Mouse (Mus musculus) lung, adult 2 months (tissue): ENCODE results near the gene Gpx1. TPM values are rescaled to one million over a fixed set of nuclear protein-coding genes. Genes with fewer than 3 reads are reported as not detected.

Experiments
- DNase-seq: peaks from one replicate; pipeline ENCODE4 v3.0.0; 2022
- H3K4me1 ChIP-seq: fragments of 200-500 bp; 2 replicates; pipeline ENCODE4 v1.6.1; 2011; ENCODE audit warnings: low read length; ENCODE audit not compliant: control insufficient read depth, insufficient read depth
- H3K4me3 ChIP-seq: fragments of 200-500 bp; replicated peaks from 2 replicates; pipeline ENCODE3; 2011; ENCODE audit warnings: low read depth, mild to moderate bottlenecking, control low read depth, low read length; ENCODE audit errors: extremely low read depth
- CTCF ChIP-seq: fragments of 200-500 bp; IDR thresholded peaks from 2 replicates; pipeline ENCODE4 v1.5.1; 2011; ENCODE audit warnings: mild to moderate bottlenecking, low read length, control low read depth; ENCODE audit not compliant: insufficient read depth
- POLR2A ChIP-seq: fragments of 200-500 bp; IDR thresholded peaks from 2 replicates; pipeline ENCODE4 v1.6.1; 2011; ENCODE audit warnings: low read depth, mild to moderate bottlenecking, control low read depth, low read length, borderline replicate concordance; ENCODE audit errors: extremely low read depth
- WGBS: fragments of 180-500 bp; shearing (Covaris S2); methylation state at CpG from one replicate; pipeline ENCODE4 v1.1.7; 2018; 5-methylcytosine and 5-hydroxymethylcytosine counted together
- polyA plus RNA-seq: library from polyadenylated mRNA; depleted of rRNA; stranded (reverse); fragments of >200 nt; gene quantifications from 2 replicates; pipeline ENCODE4 v1.2.3, GENCODE M21; 2012; rRNA removed

Gene Gpx1
- 1,012 and 1,202 TPM in 2 replicates for polyA plus RNA-seq

DNA sequence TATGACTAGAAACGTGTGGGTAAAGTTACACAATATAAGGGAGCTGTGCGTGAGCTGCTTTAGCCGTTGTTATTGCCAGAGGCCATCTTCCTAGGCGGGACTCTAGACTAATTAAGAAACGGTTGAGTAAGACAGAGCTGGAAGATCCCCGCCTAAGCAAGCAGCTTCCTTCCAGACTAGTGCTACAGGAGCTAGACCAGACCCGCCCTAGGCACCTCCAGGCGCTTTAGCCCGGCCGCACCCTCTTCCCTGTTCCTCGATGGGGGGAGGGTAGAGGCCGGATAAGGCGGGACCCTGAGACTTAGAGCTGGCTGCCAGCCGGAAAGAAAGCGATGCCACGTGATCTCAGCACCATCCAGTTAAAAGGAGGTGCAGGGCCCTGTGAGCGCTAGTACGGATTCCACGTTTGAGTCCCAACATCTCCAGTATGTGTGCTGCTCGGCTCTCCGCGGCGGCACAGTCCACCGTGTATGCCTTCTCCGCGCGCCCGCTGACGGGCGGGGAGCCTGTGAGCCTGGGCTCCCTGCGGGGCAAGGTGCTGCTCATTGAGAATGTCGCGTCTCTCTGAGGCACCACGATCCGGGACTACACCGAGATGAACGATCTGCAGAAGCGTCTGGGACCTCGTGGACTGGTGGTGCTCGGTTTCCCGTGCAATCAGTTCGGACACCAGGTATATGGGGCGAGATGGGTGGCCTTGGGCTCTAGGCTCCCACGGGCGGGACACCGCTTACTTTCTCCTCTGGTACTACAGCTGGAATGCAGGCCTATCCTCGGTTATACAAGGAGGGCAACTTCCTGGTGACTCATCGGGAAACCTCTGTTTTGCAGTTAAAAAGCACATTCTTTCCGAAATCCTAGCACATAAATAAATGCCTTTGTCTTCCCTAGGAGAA is at the start of gene Gpx1:
Gene Gpx1 (plus strand): TSS at position 18 of the 896 bp plus-strand sequence.
- H3K4me1 ChIP-seq, result peaks cover 14% of the 10 kb centered on the region

DNA sequence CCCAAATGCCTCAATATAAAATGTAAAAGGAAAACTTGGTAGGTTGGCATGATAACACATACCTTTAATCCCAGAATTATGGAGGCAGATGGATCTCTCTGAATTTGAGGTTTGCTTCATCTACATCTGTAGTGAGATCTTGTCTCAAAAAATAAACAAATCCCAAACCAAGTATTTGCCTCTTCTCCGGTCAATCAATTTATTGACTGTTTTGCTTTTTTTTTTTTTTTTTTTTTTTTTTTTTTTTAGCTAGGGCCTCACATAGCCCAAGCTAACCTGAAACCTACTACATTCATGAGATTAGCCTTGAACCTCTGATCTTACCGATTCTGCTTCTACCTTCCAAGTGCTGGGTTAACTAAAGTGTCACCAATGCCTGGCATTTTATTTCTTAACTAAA is 49.4 kb upstream of the Gpx1 start:
- no peak for DNase-seq
- WGBS, result 59% methylated on average over 2 of the region's 2 CpGs
- TF ChIP-seq POLR2A, result no peak
- TF ChIP-seq CTCF, result no peak
- H3K4me1 ChIP-seq, result peaks cover 6% of the 10 kb centered on the region
- no peak overlapping the region for H3K4me3 ChIP-seq

More for the DNA sequence above, at the start of gene Gpx1:
- peak; percentile 90 for DNase-seq
- peak within 1 kb of the TSS; percentile 78 for H3K4me3 ChIP-seq
- TF ChIP-seq CTCF (no peak), POLR2A (peak; percentile 100)
- under 1% methylated on average over 49 of the region's 49 CpGs for WGBS

- peak; percentile 87 for DNase-seq
- Histone ChIP-seq H3K4me3 (peak within 1 kb of the TSS; percentile 96), H3K4me1 (peaks cover 6% of the 10 kb centered on the region)
- under 1% methylated on average over 32 of the region's 32 CpGs for WGBS
- TF ChIP-seq CTCF (no peak), POLR2A (peak; percentile 52; the same call in 1 of the 2 replicates)
These were observed 48.5 kb upstream of the Gpx1 start, which contains the start of gene Nicn1 for GRCm38 (mm10) chr9:108290016-108290750. Nicn1 (plus strand) TSS chr9:108290429.

DNA sequence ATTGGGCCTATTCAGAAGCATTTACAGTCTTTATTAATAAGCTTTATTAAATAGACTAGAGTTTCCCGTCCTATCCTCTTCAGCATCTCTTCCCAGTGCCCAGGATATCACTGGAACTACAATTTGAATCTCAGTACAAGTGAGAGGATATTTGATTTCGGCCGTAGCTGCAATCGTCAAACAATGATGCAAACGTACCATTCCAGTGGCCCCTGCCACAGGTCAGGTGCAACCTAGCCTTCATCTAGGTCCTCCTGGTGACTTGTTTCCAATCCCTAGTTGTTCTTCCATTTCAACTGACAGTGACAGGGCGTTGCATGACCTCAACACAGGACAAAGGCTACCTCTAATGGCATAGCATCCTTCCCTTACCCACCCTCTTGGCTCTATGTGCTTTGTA is 47.9 kb upstream of the Gpx1 start:
- TF ChIP-seq CTCF (no peak), POLR2A (no peak)
- 32% methylated on average over 6 of the region's 6 CpGs for WGBS
- peak overlapping the region; percentile 96 for H3K4me3 ChIP-seq
- DNase-seq, result no peak
- H3K4me1 ChIP-seq, result peaks cover 6% of the 10 kb centered on the region

DNA sequence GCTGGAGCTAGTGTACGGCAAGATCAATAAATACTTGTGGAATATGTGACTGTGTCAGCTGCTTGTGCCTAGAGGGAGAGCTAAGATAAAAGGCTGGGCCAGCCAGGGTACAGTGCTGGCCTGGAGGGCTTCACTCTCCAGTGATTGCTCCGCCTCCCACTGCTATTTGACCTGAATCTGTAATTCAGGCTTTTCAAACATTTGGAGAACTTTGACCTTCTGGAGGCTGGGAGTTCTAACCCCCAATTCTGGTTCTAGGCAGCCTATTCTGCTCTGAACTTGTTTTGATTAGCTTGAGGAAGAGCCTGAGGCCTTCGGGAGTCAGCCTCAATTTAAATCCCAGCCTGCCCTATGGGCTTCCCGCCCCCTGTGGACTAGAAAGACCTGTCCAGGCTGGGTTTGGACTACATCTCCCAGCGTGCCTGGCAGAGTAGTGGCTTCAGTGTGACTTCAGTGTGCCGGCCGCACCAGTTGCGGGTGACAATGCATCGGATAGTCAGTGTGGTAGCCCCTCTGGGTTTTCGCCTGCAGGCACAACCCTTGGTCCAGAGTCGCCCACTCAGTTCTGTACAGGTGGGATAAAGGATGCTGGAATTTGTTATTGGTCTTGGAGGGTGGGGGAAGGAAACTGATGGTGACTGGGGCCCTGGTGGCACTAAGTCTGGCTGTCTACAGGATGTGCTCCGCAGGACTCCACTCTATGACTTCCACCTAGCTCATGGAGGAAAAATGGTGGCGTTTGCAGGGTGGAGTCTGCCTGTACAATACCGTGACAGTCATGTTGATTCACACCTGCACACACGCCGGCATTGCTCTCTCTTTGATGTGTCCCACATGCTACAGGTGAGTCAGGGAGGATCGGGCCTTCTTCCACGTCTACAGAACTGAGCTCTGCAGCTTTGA is 42.0 kb upstream of the Gpx1 start, which contains the start of gene Amt:
Gene Amt (plus strand): TSS at position 401 of the 903 bp plus-strand sequence.
- WGBS, result 42% methylated on average over 18 of the region's 18 CpGs
- Histone ChIP-seq H3K4me1 (no peaks in the 10 kb centered on the region), H3K4me3 (no peak within 1 kb of the TSS)
- no peak for DNase-seq
- TF ChIP-seq CTCF, result no peak
- no peak for TF ChIP-seq POLR2A

DNA sequence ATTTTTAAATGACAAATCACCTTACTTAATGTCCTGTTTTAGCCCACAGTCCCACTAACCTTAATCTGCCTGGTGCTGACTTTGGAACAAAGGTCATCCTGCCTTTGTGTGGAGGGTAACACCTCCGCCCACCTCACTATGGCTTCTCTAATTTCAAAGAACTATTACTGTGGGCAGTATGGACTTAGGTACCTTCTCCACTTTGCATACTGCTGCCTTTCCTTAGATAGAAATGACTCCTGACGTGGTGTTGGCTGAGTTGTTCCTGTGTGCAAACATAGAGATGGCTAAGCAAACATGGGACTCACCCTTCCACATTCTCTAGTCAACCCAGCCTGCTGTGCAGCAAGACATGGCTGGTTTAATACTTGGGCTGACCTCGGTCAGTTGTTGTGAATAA is 36.9 kb upstream of the Gpx1 start:
- TF ChIP-seq CTCF (no peak), POLR2A (no peak)
- Histone ChIP-seq H3K4me3 (no peak overlapping the region), H3K4me1 (peaks cover 3% of the 10 kb centered on the region)
- 63% methylated on average over 3 of the region's 3 CpGs for WGBS
- no peak for DNase-seq

- 62% methylated on average over 4 of the region's 4 CpGs for WGBS
- TF ChIP-seq POLR2A, result no peak
- TF ChIP-seq CTCF, result no peak
- Histone ChIP-seq H3K4me3 (no peak overlapping the region), H3K4me1 (peaks cover 10% of the 10 kb centered on the region)
- DNase-seq, result no peak
These were observed 34.0 kb upstream of the Gpx1 start for GRCm38 (mm10) chr9:108304716-108305115.

DNA sequence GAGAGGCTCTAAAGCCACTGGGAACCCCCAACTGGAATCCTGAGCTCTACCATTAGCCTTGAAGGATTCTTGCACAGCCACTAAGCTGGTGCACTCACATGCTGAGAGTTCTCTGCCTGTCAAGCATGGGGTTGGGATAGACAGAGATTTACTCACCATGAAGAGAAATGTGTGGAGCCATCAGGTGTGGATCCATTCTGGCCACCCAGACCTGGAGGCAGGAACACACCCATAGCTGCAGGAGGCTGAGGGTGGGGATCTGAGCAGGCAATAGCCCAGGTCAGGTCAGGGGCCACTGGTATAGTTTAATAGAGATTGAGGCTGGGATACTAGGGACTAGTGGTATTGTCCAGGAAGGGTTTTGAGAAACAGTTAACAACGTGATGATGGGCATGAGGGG is 33.5 kb upstream of the Gpx1 start:
- Histone ChIP-seq H3K4me1 (peaks cover 13% of the 10 kb centered on the region), H3K4me3 (peak overlapping the region; percentile 90)
- TF ChIP-seq CTCF (no peak), POLR2A (no peak)
- DNase-seq, result peak; percentile 39
- 0% methylated on average over 1 of the region's 1 CpGs for WGBS
